Mouse (Mus musculus) retina, postnatal 7 days (tissue): ENCODE measurements around the gene Chpf.

Experiments used
- DNase-seq: peaks from one replicate; pipeline ENCODE4 v3.0.0-alpha.2; 2012; ENCODE audit warnings: low read depth, low spot score

Gene Chpf

DNA sequence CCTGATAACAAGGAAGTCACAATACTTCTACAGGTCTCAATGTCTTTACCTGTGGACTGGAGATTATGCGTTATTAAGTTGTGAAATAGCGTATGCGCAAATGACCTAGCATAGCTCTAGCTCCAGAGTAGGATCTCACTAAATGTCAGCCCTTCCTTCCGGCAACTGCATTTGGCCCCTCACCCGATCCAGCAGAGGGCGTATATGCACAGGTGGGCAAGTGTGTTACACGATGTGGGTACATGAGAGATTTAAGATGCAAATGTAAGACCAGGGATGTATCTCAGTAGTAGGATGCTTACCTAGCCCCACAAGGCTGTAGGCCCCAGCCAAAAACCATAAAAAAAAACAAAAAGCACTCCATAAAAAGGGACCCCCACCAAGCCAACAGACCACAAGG lies 20.3 kb upstream of the Chpf start:
- no peak for DNase-seq

DNA sequence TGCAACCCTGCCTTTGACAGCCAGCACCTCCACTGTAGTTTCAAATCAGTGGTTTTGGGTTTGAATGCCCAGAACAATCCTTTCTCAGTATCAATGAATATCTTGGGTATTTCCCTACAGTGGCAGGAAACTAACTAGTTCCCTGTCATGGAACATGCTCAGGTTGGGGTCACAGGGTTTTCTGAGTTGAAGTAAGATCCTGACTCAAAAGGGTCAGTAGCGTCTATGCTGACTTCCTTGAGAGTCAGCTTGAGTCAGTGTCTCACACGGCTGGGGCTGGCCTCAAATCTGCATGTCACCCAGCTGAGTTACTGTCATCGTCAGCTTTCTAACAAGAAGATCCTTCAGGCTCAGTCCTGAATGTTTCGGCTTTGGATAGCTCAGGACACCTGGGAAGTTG lies 19.8 kb upstream of the Chpf start:
- DNase-seq: no peak

DNA sequence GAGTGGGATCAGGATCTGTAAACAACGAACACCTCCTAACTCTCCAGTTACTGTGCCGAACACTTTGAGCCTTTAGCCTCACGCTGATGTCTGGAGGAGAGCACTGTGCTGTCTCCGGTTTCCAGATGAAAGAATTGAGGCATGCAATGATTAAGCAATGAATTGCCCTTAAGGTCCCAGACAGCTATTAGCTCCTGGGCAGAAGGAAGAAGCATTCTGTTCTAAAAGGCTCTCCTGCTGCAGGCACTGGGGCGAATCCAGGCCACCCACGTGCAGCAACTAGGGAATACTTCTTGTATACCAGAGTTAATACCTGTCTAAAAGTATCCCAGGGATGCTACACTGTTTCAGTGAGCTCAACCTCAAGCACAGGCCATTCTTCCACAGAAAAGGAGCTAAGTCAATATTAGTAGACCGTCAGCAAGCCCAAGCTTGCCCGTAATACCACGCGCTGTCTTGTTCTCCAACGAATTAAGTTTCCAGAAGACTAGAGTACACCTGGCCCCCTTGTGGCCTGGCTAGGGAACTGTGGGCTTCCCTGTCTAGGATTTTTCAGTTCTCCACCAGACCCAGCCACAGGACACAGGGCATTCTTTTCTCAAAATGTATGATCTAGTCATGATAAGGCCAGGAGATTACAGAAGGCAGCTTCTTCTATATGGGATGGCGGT lies 15.9 kb upstream of the Chpf start:
- DNase-seq: no peak

DNA sequence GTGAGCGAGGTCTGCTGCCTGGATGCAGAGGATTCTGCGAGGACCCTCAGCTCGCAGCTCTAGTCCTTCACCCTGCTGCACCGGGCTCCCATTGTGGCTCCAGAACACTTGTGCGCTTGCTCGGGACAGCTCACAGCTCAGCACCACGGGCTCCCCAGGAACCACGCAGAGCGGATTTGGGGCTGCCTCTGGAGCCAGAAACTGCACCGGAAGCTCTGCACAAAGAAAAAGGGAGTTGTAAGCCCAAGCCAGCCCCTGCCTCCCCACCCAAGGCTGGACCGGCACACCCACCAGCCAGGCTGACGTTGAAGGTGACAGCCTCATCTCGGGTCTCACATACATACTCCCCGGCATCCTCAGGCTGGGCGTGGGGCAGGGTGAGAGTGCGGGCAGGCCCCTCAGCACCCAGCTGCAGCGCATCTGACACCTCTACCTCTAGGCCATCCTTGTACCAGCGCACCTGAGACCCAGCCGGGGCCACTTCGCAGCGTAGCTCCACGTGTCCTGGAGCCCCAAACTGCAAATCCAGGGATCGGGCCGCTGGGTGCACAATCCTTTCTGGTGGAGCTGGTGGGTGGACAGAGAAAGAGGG lies 13.6 kb upstream of the Chpf start:
- no peak for DNase-seq

DNA sequence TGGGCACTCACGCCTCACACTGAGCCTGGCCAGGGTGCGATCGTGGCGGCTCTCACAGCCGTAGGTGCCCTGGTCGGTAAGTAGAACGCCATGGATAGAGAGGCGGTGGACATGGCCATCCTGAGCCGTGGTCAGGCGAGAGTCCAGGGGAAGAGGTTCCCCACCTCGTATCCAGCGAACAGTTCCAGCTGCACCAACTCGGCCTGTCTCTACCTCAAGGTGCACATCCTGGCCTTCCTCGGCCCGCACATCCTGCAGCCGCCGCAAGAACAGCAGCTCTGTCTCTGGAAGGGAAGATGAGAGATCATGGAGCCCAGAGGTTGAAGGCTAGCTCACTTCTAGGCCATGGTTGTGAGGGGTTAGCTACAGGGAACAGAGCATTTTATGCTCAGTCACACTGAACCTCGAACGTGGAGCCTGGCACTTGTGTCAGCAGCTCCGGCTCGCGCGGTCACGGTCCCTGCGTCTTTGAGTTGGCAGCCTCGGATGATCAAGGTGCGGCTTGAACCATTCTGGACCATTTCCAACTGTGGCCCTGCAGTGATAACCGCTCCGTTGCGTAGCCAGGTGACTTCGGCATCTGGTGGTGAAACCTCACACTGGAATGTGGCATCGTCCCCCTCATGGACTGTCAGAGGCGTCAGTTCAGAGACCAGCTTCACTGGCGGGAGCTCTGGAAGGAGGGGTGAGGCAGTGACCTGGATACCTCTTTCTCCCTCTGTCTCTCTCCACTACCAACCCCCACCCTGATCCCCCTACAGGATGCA lies 11.9 kb upstream of the Chpf start:
- no peak for DNase-seq

DNA sequence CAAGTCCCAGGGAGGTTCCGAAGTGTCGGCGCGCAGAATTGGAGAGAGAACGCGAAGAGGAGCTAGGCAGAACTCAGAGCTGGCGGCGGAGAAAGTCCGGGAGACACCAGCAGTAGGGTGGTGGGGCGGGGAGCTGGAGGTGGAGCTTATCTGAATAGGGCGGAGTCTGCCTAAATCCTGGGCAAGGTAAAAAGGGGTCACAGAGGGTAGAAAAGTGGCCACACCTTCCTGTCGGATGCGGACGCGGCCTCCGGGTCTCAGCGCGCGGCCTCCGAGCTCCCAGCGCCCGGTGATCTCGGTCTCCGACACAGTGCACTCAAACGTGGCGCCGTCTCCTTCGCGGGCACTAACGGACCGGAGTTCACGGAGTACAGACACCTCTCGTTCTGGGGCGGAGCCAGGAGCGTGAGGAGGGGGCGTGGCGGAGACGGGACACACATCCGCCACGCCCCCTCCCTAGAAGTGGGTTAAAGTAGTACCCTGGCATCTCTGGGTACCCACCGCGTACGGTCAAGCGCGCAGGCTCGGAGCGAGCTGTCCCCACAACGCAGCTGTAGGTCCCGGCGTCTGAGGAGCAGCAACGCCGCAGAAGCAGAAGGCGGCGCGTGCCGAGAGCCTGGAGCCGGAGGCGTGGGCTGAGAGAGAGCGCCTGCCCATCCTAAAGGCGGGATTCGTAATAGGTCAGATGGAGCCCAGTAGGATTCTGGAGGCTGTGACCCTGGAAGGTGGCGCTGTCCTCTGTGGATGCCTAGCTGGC lies 8.5 kb upstream of the Chpf start:
- DNase-seq: peak; percentile 57

DNA sequence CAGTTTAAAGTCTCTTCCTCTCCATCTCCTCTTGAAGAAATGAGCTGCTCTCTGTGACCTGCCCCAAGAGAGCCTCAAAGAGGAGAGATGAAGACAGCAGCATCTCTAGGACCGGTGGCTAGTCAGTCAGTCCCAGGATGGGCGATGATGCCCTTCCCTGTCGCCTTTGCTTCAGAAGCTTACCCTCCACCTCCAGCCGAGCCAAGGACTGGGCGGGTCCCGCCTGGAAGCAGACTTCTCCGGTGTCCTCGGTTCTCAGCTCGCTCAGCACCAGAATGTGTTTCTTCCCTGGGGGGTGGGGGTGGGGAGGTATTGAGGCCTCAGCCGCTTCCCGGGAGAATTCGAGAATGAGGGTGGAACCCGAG lies 7.9 kb upstream of the Chpf start:
- no peak for DNase-seq

DNA sequence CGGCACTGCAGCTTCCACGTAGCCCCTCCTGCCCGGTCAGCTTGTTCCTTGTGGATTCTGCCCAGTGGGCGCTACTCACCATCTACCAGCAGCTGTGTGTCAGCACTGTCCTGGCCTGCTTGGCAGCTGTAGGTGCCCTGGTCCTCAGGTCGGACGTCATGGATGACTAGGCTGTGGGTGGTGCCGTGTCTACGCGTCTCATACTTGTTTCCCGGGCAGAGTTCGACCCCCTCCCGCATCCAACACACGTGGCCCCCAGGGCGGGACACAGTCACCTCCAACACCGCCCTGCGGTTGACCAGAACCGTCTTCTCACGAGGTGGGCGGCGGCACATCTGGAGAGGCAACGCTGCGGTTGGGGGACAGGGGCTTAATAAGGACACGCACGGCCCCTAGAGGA lies 7.5 kb upstream of the Chpf start:
- no peak for DNase-seq

DNA sequence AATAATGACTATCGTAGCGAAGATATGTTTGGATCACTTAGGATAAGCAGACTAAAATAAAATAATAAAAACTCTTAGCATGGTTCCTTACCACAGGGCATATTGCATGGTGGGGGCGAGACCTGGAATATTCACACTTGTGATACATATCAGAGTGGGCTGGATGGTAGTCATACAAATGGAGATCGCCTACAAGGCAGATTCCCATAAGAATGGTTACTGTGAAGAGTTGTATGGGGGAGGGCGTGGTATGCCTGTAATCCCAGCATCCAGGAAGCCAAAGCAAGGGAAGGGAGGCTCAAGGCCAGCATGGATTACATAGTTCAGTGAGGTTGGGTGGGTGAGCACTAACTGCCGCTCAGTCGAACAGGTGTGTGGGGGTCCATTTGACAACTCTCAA lies 1.6 kb upstream of the Chpf start:
- DNase-seq: no peak

DNA sequence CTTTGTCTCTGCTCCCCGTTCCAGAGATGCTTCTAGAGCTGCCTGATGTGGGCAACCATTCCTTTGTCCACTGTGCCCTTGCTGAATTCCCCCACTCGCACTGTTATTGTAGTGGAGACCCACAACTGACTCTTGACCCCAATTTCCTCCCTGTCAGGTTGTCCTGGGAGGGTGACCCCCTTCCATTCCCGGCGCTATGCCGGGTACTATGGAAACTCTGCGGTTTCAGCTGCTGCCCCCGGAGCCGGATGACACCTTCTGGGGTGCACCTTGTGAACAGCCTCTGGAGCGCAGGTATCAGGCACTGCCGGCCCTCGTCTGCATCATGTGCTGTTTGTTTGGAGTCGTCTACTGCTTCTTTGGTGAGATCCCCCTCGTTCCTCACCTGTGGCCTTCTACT lies 929 bp upstream of the Chpf start:
- no peak for DNase-seq

DNA sequence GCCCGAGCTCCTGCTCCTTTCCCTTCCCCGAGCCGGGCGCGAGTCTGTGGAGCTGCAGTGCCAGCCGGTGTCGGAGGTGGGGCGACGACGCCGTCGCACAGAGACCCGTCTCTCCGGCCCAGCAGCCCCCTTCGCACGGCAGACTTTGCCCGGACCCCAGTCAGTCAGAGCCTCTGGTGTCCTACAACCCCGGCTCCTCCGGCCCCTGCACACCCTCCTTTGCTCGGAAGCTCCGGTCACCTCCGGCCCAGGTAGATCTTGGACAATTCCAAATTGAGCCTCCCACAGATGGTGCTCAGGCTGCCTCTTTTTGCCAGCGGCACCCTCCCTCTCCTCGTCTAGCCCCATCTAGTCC lies 505 bp upstream of the Chpf start:
- DNase-seq: no peak

DNA sequence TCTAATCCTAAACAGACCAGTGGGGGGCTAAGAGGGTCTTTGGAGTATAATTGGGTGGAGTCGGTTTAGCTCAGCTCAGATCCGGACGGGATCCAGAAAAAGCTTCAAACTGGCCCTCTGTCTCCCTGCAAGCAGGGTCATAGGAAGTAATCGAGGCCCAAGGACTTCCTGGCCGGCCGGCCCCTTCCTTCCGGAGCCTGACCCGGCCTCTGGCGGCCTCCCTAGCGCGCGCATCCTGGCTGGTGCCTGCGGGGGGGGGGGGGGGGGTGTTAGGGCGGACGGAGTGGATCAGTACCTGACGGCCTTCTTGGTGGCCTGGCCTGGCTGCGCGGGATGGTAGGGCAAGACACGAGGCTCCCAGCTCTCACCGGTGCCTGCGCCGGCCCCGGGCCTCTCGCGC lies 610 bp downstream of the Chpf start:
- no peak for DNase-seq

DNA sequence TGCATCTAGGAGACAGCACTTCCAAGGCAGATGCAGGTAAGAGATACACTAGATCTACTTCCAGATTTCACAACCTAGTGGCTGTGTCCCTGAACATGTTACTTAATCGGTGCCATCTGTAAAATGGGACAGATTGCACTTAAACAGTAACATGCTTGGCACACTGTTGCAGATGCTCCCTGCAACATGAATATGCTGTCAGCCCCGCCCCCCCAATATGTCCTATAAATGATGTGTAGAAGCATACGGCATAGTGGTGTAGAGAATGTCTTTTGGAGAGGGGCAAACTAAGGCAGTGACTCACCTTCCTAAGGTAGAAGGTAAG lies 1.2 kb downstream of the Chpf start:
- no peak for DNase-seq

DNA sequence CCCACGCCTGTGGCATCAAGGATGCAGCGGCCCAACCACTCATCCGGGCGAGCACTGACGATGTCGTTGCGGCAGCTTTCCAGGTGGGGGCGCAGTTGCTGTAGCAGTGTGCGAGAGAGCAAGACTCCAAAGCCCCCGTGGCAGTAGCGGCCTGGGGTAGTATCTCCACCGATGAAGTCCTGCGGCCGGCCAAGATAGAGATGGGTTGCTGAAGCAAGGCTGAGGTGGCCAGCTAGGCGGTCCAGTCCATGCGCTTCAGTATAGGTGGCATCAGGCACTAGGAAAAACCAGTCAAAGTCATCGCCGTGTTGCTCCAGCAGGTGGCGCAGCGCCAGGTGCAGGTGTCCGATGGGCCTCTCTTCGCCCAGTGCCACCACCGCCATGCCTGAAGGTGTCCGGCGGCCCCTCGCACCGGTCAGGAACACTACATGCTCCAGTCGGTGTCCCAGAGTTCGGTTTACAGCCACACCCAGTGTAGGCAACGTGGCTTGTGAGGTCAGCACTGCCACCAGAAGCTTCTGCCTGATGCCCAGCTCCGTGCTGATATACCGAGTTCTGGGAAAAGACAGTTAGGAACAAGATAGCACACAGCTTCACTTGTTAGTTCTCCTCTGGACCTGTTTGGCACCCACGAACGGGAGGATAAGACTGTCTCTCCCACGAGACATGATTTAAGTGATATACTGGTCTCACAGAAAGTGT lies 1.7 kb downstream of the Chpf start:
- peak; percentile 76 for DNase-seq

DNA sequence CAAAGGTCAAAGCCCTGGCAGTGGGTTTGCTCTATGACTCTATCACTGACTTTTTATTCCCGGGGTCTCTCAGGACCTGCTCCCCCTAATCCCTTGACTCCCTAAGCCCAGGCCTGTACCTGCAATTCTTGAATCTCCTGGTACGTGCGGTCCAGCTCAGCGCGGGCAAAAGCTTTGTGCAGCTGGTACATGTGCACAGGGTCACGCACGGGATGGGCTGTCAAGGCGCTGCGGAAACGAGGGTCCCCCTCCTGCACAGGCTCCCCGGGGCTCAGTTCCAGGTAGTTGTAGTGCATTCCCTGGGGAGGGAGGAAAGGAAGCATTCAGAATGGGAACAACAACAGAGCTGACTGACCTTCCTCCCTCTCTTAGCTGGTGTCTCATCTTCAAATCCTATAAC lies 2.7 kb downstream of the Chpf start:
- DNase-seq: no peak

DNA sequence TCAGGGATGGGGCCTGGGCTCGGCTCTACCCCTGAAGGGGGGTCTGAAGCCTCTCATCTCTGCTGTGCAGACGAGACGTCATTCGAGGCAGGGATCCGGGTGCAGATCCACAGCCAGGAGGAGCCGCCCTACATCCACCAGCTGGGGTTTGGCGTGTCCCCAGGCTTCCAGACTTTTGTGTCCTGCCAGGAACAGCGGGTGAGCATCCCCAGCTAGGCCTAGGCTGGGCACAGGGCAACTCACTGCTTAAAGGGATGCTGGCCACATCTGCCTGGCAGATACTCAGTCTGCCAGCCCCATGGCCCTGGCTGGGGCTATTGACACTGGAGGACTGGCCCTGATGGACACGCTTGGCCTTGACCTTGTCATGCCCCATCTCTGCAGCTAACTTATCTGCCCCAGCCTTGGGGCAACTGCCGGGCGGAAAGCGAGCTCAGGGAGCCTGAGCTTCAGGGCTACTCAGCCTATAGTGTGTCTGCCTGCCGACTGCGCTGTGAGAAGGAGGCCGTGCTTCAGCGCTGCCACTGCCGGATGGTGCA lies 9.8 kb downstream of the Chpf start:
- DNase-seq: no peak

DNA sequence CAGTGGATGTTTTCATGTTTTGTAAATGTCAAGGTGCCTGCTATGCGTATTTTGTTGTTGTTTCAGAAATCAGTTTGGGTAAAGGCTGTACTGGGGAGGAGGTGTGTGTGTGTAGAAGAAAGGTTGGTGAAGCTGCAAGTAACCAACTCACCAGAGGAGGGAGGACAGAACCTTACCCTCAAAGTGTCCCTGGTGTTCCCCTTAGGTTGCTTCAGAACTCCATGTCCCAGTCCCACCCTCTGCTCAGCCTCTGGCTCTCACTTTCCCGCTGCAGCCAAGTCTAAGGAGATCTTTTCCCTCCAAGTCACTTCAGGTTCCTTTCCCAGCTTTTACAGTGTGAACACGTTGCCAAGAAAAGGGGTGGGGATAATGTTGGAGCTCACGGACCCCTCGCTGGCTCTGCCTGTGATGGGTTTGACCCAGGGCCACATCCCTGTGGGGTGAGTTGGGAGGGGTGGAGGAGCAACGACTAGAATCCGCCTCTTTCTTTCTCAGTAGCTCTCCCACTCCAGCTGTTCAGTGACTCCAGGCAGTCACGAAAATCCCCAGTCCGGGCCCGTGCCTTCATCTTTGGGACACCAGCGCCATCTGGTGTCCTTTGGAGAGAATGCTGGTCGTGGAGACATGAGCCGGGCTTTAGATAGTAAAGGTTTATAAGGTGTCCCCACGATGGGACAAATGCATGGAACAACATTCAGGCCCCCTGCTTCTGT lies 11.7 kb downstream of the Chpf start:
- peak; percentile 87 for DNase-seq

DNA sequence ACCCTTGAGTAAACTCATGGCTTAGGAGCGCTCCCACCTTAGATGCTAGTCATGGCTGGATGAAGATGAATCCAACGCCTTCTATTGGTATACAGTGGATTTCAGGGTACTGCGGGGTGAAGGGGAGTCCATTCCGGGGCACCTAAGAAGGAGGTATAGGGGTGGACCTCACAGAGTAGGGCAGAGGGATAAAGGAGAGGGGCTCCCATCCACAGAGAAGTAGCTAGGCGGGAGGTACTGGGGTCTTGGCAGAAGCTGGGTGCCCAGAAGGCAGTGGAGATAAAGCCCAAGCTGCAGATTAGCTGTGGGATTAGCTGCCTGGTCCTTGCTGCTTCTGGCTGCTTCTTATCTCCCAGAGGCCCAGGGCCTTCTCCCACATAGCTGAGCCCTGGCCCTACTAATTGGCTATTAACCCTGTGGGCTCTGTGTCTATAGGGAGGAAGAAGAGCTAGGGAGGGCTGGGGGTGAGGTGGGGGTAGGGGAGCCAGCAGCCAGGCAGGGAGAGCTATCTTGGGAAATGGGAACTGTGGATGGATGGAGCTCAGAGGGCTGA lies 15.4 kb downstream of the Chpf start:
- peak; percentile 76 for DNase-seq

DNA sequence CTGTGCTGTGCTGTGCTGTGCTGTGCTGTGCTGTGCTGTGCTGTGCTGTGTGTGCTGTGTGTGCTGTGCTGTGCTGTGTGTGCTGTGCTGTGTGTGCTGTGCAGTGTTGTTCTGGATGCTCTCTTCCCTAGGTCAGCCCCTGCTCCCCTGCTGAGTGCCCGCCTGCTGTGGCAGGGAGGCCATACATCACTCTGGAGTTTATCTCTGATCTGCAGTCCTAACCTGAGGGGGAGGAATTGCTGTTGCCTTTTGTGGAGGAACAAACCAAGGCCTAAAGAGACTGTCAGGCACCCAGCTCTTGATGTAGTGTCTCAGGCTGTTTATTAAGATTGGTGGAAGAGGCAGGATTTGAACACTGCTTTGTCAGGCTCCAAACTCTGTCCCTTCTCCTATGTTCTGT lies 16.5 kb downstream of the Chpf start:
- no peak for DNase-seq

DNA sequence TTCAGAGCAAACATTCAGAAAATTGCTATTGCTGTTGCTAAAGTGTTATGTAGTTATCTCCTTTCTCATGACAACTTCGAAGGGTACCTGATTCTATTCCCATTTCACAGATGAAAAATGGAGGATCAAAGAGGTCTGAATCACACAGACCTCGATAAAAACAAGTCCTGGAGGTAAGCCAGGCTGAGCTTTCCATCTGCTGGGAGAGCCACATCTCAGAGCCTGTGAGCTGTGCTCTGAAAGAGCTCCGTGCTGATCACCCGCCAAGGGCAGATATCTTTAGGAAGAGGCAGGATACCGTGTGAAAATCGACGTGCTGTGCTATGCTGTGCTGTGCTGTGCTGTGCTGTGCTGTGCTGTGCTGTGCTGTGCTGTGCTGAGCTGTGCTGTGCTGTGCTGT lies 18.8 kb downstream of the Chpf start:
- no peak for DNase-seq
